Mouse (Mus musculus): Measurements from ENCODE around the gene Pmepa1. TPM values are rescaled to one million over a fixed set of nuclear protein-coding genes. Genes with fewer than 3 reads are reported as not detected.

Gene Pmepa1
- total and polyA plus RNA-seq, 3 experiments = 0.05 TPM; not detected in 2

DNA sequence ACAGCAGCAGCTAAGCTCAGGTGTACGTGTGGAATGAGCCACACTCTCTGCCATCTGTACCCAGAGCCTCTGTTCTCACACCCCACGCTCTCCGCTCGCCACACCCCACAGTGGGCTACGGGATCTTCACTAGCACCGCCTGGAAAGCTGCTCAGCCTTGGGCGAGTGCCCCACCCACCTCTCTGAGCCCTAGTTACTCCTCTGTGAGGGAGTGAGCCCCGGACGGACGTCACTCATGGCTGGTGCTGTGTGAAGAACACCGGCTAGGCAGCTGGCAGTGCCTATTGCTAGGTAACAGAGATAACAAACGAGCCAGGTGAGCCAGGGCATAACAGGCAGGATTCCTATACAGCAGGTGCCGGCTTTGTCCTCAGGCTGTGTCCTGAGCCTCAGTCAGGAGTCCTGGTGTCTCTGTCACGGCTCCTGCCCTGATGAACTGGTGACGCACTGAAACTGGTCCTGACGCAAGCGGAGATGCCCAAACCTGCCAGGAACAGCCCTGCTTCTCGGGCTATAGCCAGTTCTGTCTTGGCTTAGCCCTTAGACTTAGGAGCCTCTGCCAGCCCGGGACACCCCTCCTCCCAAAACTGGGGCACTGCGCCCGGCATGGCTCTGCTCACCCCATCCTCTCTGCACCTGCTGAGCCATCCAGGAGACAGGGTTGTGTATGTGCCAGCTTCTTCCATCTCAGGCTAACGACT lies 44.1 kb downstream of the Pmepa1 start:
- Histone ChIP-seq H3K4me1 (ENCODE audit: insufficient read depth, low read depth, low read length) (no peaks in the 10 kb centered on the region), H3K27me3 (ENCODE audit: insufficient read depth, low read length) (no peaks in the 10 kb centered on the region), H3K36me3 (replicated peaks) (no peaks in the 10 kb centered on the region), H3K4me3 (ENCODE audit: low read depth, low read length) (no peak overlapping the region; the same call in 1 of the 2 replicates), H3K9me3 (replicated peaks) (peaks cover 95% of the 10 kb centered on the region)
- no peak for ATAC-seq (ENCODE audit: extremely low read depth, insufficient number of reproducible peaks, low FRiP score, poor library complexity, severe bottlenecking)
- TF ChIP-seq GATA2 (IDR thresholded peaks at IDR 0.05; ENCODE audit: borderline replicate concordance, low read depth, low read length) (no peak), GATA1 (IDR thresholded peaks at IDR 0.05; ENCODE audit: borderline replicate concordance, low read length) (no peak), POLR2AphosphoS5 (IDR thresholded peaks at IDR 0.05; ENCODE audit: insufficient replicate concordance, low read depth, low read length) (no peak), TAL1 (conservative IDR thresholded peaks at IDR 0.05; ENCODE audit: low read depth, low read length) (no peak), CTCF (IDR thresholded peaks at IDR 0.05; ENCODE audit: low read depth, low read length) (no peak)
- no peak for DNase-seq (ENCODE audit: low spot score)

DNA sequence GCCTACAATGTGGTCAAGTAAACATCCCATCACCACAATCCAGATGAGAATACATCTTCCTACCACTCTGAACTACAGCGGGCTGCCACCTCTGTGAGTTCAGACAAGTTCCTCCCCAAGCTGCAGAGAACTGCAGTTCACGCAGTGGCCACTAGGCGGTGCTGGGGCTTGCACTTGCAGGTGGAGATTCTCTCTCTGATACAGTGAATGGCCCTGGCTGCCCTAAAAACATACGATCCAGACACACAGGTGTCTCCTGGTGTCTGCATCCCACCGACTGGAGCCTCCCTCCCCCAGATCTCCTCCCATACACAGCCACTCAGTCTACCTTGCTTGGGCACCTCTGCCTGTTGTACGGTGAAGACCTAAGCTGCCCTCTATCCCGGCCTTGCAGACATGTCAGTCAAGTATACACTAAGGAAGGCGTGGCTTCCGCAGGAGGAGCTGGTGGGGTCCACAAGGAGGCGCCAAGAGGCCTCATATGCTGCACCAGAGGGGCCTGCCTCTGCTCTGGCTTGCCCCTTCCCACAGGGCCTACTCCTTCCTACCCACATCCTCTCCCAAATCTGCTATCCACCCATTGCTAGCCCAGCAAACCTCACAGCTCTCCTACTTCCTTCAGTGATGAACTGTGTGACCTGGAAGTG lies 46.6 kb downstream of the Pmepa1 start:
- DNase-seq (ENCODE audit: low spot score) (no peak), ATAC-seq (ENCODE audit: extremely low read depth, insufficient number of reproducible peaks, low FRiP score, poor library complexity, severe bottlenecking) (no peak)
- no peaks in the 10 kb centered on the region for H3K27me3 ChIP-seq (ENCODE audit: insufficient read depth, low read length)
- H3K36me3 ChIP-seq (replicated peaks) = no peaks in the 10 kb centered on the region
- H3K4me3 ChIP-seq (ENCODE audit: low read depth, low read length) = no peak overlapping the region
- H3K9me3 ChIP-seq (replicated peaks) = peaks cover 92% of the 10 kb centered on the region
- TF ChIP-seq GATA1 (IDR thresholded peaks at IDR 0.05; ENCODE audit: borderline replicate concordance, low read length) (no peak), CTCF (IDR thresholded peaks at IDR 0.05; ENCODE audit: low read depth, low read length) (0 out of 2 replicates have a peak, but pooled peaks have one; percentile 28), TAL1 (conservative IDR thresholded peaks at IDR 0.05; ENCODE audit: low read depth, low read length) (no peak)
- no peaks in the 10 kb centered on the region for H3K4me1 ChIP-seq (ENCODE audit: insufficient read depth, low read depth, low read length)

DNA sequence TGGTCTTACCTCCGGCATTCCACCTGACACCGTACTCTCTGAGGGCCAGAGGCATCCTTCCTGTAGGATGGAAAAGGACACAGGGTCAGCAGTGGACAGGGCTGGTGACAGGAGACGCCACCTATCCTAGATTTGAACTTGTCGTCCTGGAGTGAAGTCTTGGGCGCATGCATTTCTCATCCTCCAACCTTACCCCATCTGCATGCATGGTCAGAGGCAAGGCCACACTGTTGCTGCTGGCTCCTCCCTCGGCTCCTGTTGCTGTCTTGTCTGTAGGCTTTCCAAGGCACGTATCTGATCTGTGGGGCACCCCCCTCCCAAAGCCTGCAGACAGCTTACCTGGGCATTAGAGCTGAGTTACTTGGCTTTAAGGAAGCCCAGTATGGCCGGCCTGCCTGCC lies 47.8 kb downstream of the Pmepa1 start:
- H3K36me3 ChIP-seq (replicated peaks) = no peaks in the 10 kb centered on the region
- DNase-seq (ENCODE audit: low spot score) = no peak
- H3K9me3 ChIP-seq (replicated peaks) = peaks cover 92% of the 10 kb centered on the region

DNA sequence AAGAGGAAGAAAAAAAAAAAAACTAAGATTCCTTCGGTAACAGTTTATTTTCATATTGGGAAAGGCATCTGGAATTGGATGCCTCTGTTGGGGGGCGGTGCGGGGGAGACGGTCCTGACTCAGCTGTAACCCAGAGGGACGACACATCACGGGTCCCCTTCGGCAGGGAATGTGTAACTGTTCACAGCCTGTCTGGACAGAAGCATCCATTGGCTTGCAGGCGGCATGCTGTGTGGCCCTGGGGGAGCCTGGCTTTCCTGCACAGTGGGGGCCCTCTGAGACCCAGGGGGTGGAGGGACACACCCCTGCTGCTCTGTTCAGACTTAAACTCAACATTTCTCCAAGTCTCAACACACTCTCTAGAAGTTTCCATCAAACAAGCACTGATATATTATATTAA lies 49.5 kb downstream of the Pmepa1 start:
- no peaks in the 10 kb centered on the region for H3K36me3 ChIP-seq (replicated peaks)
- TF ChIP-seq TAL1 (conservative IDR thresholded peaks at IDR 0.05; ENCODE audit: low read depth, low read length) (no peak), GATA1 (IDR thresholded peaks at IDR 0.05; ENCODE audit: borderline replicate concordance, low read length) (no peak), POLR2AphosphoS5 (IDR thresholded peaks at IDR 0.05; ENCODE audit: insufficient replicate concordance, low read depth, low read length) (no peak), CTCF (IDR thresholded peaks at IDR 0.05; ENCODE audit: low read depth, low read length) (no peak), GATA2 (IDR thresholded peaks at IDR 0.05; ENCODE audit: borderline replicate concordance, low read depth, low read length) (no peak)
- H3K4me1 ChIP-seq (ENCODE audit: insufficient read depth, low read depth, low read length) = no peaks in the 10 kb centered on the region
- no peak for DNase-seq (ENCODE audit: low spot score)
- ATAC-seq (ENCODE audit: extremely low read depth, insufficient number of reproducible peaks, low FRiP score, poor library complexity, severe bottlenecking) = no peak
- no peaks in the 10 kb centered on the region for H3K27me3 ChIP-seq (ENCODE audit: insufficient read depth, low read length)
- no peak overlapping the region for H3K4me3 ChIP-seq (ENCODE audit: low read depth, low read length)
- H3K9me3 ChIP-seq (replicated peaks) = peaks cover 92% of the 10 kb centered on the region

More for the DNA sequence above, 47.8 kb downstream of the Pmepa1 start:
- TF ChIP-seq TAL1 (conservative IDR thresholded peaks at IDR 0.05; ENCODE audit: low read depth, low read length) (no peak), GATA2 (IDR thresholded peaks at IDR 0.05; ENCODE audit: borderline replicate concordance, low read depth, low read length) (no peak), POLR2AphosphoS5 (IDR thresholded peaks at IDR 0.05; ENCODE audit: insufficient replicate concordance, low read depth, low read length) (no peak), GATA1 (IDR thresholded peaks at IDR 0.05; ENCODE audit: borderline replicate concordance, low read length) (no peak), CTCF (IDR thresholded peaks at IDR 0.05; ENCODE audit: low read depth, low read length) (no peak)
- H3K27me3 ChIP-seq (ENCODE audit: insufficient read depth, low read length) = no peaks in the 10 kb centered on the region
- H3K4me3 ChIP-seq (ENCODE audit: low read depth, low read length) = no peak overlapping the region
- no peak for ATAC-seq (ENCODE audit: extremely low read depth, insufficient number of reproducible peaks, low FRiP score, poor library complexity, severe bottlenecking)
- no peaks in the 10 kb centered on the region for H3K4me1 ChIP-seq (ENCODE audit: insufficient read depth, low read depth, low read length)

DNA sequence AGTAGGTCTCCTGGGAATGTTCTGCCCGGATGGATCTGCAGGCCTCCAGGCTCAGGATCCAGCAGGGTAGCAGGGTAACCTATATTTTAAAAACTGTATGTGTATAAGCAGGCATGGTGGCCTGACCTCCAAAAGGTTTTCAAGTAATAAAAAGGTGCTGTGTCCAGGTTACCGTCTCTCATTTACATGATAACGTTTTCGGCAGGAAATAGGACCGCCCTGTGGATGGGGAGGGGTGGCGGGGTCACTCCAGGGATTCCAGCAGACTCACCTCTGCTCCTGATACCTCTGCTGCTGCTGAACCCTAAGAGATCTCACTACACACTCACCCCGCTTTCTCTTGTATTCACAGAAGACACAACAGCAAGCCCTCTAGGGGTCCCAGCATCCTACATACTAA lies 50.4 kb downstream of the Pmepa1 start:
- no peak overlapping the region for H3K4me3 ChIP-seq (ENCODE audit: low read depth, low read length)
- no peaks in the 10 kb centered on the region for H3K36me3 ChIP-seq (replicated peaks)
- ATAC-seq (ENCODE audit: extremely low read depth, insufficient number of reproducible peaks, low FRiP score, poor library complexity, severe bottlenecking) = no peak

DNA sequence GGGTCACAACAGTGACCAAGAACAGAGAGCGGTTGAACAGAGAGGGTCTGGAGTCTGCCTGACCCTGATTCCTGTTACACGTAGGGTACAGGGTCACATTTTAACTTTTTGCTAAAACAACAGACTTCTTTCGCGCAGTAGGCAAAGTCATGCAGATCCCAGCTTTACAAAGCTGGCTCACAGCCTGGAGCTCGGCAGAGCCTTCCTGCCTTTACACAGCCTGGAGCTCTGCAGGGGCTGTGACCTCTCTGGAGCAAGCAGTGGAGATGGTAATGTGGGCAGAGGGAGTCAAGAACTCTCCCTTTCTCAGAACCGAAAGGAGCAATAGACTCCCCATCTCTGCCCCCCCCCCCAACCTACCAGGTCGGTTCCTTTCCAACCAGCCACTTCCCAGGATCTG lies 51.5 kb downstream of the Pmepa1 start:
- Histone ChIP-seq H3K36me3 (replicated peaks) (no peaks in the 10 kb centered on the region), H3K4me3 (ENCODE audit: low read depth, low read length) (no peak overlapping the region), H3K9me3 (replicated peaks) (peaks cover 87% of the 10 kb centered on the region), H3K27me3 (ENCODE audit: insufficient read depth, low read length) (no peaks in the 10 kb centered on the region), H3K4me1 (ENCODE audit: insufficient read depth, low read depth, low read length) (no peaks in the 10 kb centered on the region)
- TF ChIP-seq TAL1 (conservative IDR thresholded peaks at IDR 0.05; ENCODE audit: low read depth, low read length) (no peak), GATA2 (IDR thresholded peaks at IDR 0.05; ENCODE audit: borderline replicate concordance, low read depth, low read length) (no peak), GATA1 (IDR thresholded peaks at IDR 0.05; ENCODE audit: borderline replicate concordance, low read length) (no peak), CTCF (IDR thresholded peaks at IDR 0.05; ENCODE audit: low read depth, low read length) (no peak), POLR2AphosphoS5 (IDR thresholded peaks at IDR 0.05; ENCODE audit: insufficient replicate concordance, low read depth, low read length) (no peak)
- ATAC-seq (ENCODE audit: extremely low read depth, insufficient number of reproducible peaks, low FRiP score, poor library complexity, severe bottlenecking) (no peak), DNase-seq (ENCODE audit: low spot score) (no peak)

More for the DNA sequence above, 50.4 kb downstream of the Pmepa1 start:
- H3K9me3 ChIP-seq (replicated peaks) = peaks cover 92% of the 10 kb centered on the region
- DNase-seq (ENCODE audit: low spot score) = no peak
- H3K4me1 ChIP-seq (ENCODE audit: insufficient read depth, low read depth, low read length) = no peaks in the 10 kb centered on the region
- H3K27me3 ChIP-seq (ENCODE audit: insufficient read depth, low read length) = no peaks in the 10 kb centered on the region
- no peak for TF ChIP-seq CTCF (IDR thresholded peaks at IDR 0.05; ENCODE audit: low read depth, low read length)
- no peak for TF ChIP-seq TAL1 (conservative IDR thresholded peaks at IDR 0.05; ENCODE audit: low read depth, low read length)
- no peak for TF ChIP-seq GATA2 (IDR thresholded peaks at IDR 0.05; ENCODE audit: borderline replicate concordance, low read depth, low read length)
- TF ChIP-seq POLR2AphosphoS5 (IDR thresholded peaks at IDR 0.05; ENCODE audit: insufficient replicate concordance, low read depth, low read length) = no peak
- no peak for TF ChIP-seq GATA1 (IDR thresholded peaks at IDR 0.05; ENCODE audit: borderline replicate concordance, low read length)
